Mouse (Mus musculus) cerebellum, adult 11 months (tissue): ENCODE measurements around the gene Aspn.

Source experiments
- DNase-seq: peaks from one replicate; pipeline ENCODE4 v3.0.0; 2022

The Aspn gene

DNA sequence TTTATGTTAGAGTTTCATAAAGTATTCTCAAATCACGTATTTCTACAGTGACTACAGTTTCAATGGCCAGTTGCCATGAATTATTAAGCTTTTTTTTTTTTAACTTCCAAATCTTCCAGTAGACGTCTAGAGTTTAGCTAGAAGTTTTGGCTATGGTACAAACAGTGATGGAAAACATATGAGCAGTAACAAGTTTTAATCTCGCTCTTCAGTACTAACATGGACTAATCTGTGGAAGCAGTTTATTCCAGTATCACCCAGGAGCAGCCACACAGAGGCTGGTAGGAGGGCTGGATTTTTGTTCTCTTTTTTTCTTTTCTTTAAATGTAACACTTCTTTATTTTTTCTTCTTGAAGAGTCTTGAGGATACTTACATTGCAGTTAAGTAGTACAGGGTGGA, at the start of gene Aspn:
Gene Aspn (plus strand): TSS at position 165 of the 400 bp plus-strand sequence.
- no peak for DNase-seq

DNA sequence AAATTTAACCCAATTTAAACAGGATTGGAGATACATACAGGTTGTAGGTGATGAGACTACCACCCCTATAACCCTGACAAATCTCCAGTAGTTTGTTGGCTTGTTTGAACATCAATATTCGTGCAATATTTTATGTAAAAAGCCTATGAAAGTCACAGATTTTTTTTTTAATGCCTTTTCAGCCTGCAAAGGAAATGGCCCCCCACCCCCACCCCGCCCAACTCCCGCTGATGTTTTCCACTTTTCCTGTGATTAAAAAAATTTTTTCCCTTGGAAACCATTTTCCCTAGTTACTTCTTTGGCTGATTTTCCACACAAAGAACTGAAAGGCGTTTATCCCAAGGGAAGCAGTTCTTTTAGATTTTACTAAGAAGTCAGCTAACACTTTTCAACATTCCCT, 39.7 kb upstream of the Aspn start, which contains the start of gene Ecm2:
Gene Ecm2 (plus strand): TSS at position 301 of the 400 bp plus-strand sequence.
- no peak for DNase-seq

GRCm38 (mm10) chr13:49505776-49506175, 38.5 kb upstream of the Aspn start:
- no peak for DNase-seq

DNA sequence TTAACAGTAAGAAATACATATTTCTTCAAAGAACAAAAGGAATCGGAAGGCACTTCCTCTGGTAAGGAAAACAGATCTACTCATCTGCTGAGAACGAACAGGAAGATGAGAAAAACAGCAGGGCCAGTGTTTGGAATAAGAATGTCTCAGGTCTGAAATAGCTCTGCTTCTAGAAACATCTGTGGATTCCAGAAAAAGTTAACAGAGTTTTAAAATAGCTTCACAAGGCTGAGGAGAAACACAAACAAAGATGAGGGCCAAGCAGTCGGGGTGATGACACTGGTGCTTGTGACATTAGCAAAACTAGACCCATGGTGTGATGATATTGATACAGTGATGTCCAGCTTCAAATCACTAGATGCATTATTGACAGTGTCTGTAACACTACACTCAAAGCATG, 37.1 kb upstream of the Aspn start:
- no peak for DNase-seq

DNA sequence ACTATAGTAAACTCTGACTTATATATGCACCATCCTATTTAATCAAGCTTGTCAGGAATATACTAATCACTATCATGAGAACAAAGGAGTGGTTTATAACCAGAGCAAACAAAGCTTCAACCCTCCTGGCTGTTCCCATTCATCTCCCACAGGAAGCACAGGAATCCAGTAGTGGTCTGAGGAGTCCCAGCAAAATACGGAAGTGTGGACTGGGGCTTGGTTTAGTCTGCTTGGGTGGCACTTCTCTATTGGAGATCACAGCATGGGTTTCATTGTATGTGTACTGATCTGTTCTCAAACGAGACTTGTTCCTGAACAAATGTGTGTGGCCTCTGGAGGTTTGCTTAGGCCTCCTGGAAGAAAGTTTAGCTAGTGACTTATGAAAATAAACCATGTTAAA, 25.5 kb upstream of the Aspn start:
- no peak for DNase-seq

DNA sequence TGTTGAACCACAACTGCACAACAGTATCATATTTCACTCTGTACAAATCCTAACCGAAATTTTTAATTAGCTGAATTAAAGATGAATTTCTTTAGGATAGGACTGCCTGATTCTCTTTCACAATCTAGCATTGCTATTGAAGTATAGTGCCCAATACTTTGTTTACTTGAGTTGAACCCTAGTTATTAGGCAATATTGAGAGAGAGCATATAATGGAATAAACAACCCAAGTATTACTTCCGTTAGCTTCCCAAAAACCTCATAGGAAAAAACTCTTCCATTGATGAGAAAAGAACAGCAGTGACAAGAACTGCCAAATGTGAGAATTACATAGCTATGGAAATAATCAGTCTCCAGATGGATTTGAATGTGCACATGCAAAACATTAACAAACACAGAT, 18.0 kb upstream of the Aspn start:
- no peak for DNase-seq

GRCm38 (mm10) chr13:49530636-49531035, 13.6 kb upstream of the Aspn start:
- DNase-seq: no peak

DNA sequence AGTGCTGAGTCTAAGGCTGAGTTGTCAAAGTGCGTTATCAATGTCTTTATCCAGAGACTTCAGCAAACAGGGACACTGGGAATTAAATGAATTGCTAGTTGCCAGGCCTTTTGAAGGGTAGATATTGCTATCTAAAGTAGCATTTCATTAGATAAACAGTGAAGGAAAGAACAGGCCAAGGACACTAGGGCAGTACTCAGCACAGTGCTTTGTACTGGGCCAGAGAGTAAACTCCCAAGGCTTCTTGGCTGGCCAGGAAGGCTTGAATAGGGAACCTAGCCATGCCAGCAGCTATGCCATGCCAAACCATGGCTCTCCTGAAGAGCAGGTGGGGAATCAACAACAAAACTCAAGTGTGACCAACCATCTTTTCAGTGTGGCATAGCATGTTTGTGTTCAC, 7.3 kb upstream of the Aspn start:
- no peak for DNase-seq

DNA sequence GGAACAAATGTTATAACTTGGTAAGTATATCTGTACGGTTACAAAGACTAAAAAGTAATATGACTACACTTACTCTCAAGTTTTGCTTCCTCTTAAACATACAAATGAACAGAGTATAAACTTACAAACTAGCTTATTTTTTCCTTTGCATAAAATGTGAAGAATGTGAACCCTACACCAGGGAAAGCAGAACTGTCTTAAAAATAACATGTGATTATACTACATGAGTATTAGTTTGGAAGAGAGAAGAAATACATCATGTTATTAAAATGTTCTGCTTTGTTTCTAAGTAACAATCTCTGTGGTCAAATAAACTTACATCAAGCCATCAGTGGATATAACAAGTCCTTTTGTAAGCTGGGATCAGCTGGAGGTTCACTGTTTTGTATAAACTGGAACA, 5.5 kb upstream of the Aspn start:
- DNase-seq: no peak

GRCm38 (mm10) chr13:49545646-49546045, 1.4 kb downstream of the Aspn start:
- DNase-seq: no peak

DNA sequence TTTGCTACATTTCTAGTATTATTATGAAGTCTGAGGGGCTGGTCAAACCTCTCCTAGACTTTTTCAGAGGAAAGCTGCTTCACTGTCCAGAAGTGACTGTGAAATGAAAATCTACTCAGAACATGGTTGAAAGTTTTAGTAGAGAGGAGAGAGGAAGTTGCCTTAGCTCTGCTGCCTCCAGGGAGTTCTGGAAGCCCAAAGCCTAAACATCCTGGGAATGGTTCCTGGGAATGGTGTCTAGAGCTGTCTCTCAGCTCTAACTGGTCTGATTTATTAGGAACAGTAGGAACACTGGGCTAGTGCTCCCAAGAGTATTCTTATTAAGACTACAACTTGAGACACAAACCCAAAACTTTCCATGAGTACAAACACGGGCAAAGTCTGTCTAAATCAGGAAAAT, 2.3 kb downstream of the Aspn start:
- no peak for DNase-seq

DNA sequence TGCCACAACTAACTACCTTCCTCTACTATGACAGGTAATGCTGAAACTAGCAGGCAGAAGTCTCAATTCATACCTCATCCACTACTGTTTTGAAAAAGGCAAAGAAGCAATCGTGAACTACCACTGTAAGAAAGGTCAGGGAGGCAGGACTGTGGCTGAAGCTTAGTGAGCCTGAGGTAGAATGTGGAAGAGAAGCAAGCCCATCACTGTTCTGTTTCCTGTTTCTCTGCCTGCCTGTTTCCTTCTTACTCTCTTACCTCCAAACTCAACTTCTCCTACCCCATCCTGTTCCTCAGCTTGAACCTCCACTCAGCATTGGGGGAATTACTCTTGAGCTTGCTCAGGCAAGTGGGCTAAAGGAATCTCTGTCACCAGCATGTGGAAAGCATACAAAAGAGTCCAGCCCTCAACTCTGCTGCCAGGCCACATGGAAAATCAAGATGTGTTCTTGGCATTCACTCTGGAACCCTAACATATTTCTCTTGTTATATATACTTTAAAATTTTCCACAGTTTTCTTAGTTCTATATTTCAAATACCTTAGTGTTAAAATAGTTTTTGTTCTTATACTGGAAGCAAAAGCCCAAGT, 3.4 kb downstream of the Aspn start:
- no peak for DNase-seq

GRCm38 (mm10) chr13:49549616-49550015, 5.4 kb downstream of the Aspn start:
- no peak for DNase-seq

- no peak for DNase-seq
Observed at GRCm38 (mm10) chr13:49554519-49554918, 10.3 kb downstream of the Aspn start.

- no peak for DNase-seq
Observed at GRCm38 (mm10) chr13:49556203-49556602, 12.0 kb downstream of the Aspn start.

DNA sequence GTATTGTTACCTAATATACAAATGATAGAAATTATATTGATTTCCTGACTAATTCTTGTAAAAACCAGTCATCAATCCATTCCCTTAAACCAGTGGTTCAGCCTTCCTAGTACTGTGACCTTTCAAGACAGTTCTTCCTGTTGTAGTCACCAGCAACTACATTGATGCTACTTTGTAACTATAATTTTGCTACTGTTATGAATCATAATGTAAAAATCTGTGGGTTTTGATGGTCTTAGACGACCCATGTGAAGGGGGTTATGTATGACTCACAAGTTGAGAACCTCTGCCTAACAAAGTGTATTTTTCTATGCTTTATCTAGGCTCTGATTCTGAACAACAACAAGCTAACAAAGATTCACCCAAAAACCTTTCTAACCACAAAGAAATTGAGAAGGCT, 12.7 kb downstream of the Aspn start:
- DNase-seq: no peak

DNA sequence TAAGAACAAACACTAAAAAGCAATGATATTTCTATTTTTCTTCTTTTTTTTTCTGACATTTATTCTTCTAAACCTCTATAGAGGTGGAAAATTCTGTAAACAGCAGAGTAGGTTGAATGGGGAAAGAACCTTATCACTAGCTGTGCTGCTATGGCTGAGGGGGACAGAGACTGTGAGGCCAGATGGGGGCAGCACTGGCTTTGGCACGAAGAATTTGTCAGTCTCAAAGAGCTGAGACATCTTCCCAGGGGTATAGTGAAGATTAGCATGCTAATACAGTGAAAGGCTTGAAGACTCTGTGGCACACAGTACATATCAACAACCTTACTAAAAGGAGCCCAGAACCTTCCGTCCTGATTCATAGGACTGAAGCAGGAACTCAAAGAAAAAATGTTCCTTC, 14.9 kb downstream of the Aspn start:
- no peak for DNase-seq

DNA sequence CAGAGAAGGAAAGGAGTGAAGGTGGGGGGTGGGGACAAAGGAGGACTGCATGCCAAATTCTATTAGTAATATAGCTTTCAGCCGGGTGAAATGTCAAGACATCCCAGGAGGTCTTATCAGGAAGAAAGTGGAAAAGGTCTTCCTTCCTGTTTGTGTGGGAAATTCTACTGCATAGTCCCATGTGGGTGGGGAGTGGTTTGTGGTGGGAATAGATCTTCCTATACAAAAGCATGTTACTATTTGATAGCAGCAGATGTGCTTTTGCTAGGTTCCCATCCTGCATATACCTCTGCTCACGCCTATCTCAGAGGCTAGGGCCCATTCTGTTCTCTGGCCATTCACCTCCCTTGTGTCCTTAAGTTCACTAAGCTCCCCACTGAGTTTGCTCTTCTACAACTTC, 16.6 kb downstream of the Aspn start:
- DNase-seq: no peak

DNA sequence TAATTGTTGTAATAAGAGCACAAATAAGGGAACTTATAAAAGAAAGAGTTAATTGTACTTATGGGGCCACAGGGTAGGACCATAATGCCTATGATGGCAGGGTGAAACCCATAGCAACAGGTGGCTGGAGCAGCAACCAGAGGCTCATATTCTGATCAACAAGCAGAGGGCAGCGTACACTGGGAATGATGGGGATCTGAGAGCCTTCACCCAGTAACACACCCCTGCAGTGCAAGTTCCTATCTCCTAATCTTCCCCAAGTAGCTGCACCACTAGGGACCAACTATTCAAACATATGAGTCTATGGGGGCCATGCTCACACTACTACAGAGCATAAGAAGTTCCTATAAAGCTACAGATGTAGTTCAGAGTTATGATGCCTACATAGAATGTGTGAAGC, 20.1 kb downstream of the Aspn start:
- DNase-seq: no peak

DNA sequence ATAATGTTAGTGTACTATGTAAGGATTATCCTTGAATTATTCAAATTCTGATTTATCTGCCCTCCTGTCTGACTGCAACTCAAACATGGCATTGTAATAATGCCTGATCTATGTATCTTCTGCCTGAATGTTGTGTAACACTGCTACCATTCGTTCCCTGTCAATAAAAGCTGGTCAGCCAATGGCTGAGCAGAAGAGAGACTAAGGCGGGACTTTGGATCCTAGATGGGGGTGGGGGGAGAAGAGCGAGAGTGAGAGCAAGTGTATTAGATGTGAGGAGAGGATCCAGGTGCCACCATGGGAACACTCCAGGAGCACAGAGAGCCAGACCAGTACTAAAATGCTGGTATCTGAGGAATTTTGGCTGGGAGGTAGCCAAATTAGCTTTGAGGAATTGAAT, 26.1 kb downstream of the Aspn start:
- DNase-seq: no peak

- DNase-seq: no peak
Observed at GRCm38 (mm10) chr13:49571418-49571817, 27.2 kb downstream of the Aspn start.

DNA sequence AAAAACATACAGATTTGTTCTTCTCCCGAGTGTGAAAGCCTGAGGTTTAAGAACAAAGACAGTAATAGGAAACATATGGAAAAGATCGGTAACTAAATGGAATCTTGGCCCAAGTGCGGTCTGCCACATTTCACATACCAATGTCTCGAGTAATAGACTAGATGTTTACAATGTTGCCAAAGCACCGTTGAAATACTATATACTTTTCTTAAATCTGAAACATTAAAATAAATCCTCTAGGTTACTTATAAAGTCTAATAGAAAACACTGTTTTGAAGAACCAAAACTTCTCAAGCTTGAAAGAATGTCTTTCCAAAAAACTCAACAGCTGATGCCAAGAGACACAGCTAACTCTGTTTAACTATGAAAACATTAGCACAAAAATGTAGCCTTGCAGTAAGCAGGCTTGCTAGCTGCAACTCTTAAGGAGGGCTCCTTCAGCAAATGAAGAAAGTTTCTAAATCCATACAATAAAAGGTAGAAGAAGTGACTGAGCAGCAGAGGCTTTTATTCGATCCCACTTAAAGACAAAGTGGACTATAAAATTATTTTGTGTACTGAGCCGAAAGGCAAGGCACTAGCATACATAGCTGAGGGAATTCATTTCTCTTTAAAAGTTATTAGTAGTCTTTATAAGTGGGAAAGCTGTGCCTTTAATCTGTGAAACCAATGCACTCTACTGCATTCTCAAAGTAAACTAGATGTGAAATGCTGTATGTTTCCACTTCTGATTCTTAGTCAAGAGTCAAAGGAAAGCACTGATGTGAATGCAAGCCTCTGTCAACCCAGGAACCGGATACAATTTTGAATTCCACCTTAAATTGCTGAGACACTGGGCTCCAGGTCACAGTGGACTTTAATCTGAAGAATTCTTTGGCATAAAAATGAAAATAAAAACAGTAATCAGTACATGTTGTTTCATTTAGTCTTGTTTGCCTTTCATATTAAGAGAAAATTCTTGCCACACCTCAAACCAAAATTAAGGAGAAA, 37.6 kb downstream of the Aspn start, which contains the start of gene Omd:
Gene Omd (plus strand): TSS at position 922 of the 990 bp plus-strand sequence.
- no peak for DNase-seq

GRCm38 (mm10) chr13:49583859-49584258, 39.6 kb downstream of the Aspn start:
- DNase-seq: no peak

- no peak for DNase-seq
Observed at GRCm38 (mm10) chr13:49584307-49585005, 40.2 kb downstream of the Aspn start.
